22 mouse cellular contexts compared by ENCODE assay signal in the genomic region with DNA sequence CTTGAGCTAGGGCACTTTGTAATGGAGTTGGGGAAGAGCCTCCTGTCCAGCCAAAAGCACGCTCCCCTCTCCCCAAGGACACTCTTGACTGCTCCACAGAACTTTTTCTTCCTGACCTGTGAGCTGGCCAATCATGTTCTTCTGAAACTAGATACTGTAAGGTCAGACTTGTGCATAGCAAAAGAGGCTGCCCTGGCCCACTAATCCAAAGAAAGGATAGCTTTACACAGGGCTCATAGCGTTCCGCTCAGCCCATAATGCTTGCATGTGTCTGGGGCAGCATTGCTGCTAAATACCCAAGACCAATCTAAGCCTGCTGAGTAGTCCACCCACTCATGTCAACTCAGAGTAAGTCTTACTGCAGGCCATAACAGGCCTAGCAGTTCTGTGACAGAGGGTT.
"Had no signal": no experiment of that assay in that cellular context is flagged by ENCODE, and none has a peak within 500 bp of the region (broad histone marks: within the 10 kb centered on the region; RNA-seq: fewer than 3 reads in every experiment).

No protein-coding gene starts in this region.

- H3K4me2 ChIP-seq: heart, embryonic 12.5 days; hindbrain, embryonic 13.5 days; hindbrain, embryonic 15.5 days; kidney, embryonic 15.5 days; limb, embryonic 13.5 days; limb, embryonic 15.5 days; liver, embryonic 12.5 days had no signal

- ATAC-seq: hindbrain, postnatal 0 days; intestine, embryonic 16.5 days; liver, embryonic 12.5 days had no signal

- H3K9me3 ChIP-seq: heart, embryonic 10.5 days; heart, embryonic 12.5 days; hindbrain, embryonic 13.5 days; hindbrain, embryonic 15.5 days; kidney, embryonic 15.5 days; limb, embryonic 13.5 days; limb, embryonic 15.5 days; liver, embryonic 12.5 days had no signal

- H3K4me3 ChIP-seq: heart, embryonic 10.5 days; heart, embryonic 12.5 days; hindbrain, embryonic 13.5 days; hindbrain, embryonic 15.5 days; kidney, embryonic 15.5 days; limb, embryonic 13.5 days; limb, embryonic 15.5 days; liver, embryonic 12.5 days had no signal

- H3K27me3 ChIP-seq: heart, embryonic 12.5 days; hindbrain, embryonic 13.5 days; hindbrain, embryonic 15.5 days; kidney, embryonic 15.5 days; limb, embryonic 13.5 days; limb, embryonic 15.5 days; liver, embryonic 12.5 days had no signal

- DNase-seq: gastrocnemius, postnatal 14 days; gastrocnemius, postnatal 36 days; heart, adult 18-20 months; heart, postnatal 10 days; kidney, adult 11 months; kidney, adult 2 months; kidney, postnatal 10 days; kidney, postnatal 25 days; layer of hippocampus, adult 9-11 months; layer of hippocampus, postnatal 36 days; left cerebral cortex, postnatal 4 days had no signal

- H3K36me3 ChIP-seq: heart, embryonic 10.5 days; heart, embryonic 12.5 days; hindbrain, embryonic 13.5 days; hindbrain, embryonic 15.5 days; kidney, embryonic 15.5 days; limb, embryonic 13.5 days; limb, embryonic 15.5 days; liver, embryonic 12.5 days had no signal

- H3K4me1 ChIP-seq: heart, embryonic 10.5 days; hindbrain, embryonic 13.5 days; hindbrain, embryonic 15.5 days; limb, embryonic 13.5 days; limb, embryonic 15.5 days; liver, embryonic 12.5 days had no signal

- H3K9ac ChIP-seq: heart, embryonic 12.5 days; hindbrain, embryonic 13.5 days; hindbrain, embryonic 15.5 days; kidney, embryonic 15.5 days; limb, embryonic 13.5 days; limb, embryonic 15.5 days; liver, embryonic 12.5 days; liver, embryonic 14.5 days had no signal

- H3K27ac ChIP-seq: heart, embryonic 10.5 days; hindbrain, embryonic 13.5 days; hindbrain, embryonic 15.5 days; hindbrain, postnatal 0 days; kidney, embryonic 15.5 days; limb, embryonic 13.5 days; limb, embryonic 15.5 days; liver, embryonic 12.5 days; liver, embryonic 14.5 days had no signal
